Mouse (Mus musculus) embryonic fibroblast, embryonic 13.5 days (primary cell): ENCODE measurements at regions not wholly inside any gene's neighbourhood (a gene's known extent, or its start where the extent isn't known, plus 50 kb on each side); places are given as distances from the start of the nearest gene placed in this dataset.

Experiments used
- H3K27ac ChIP-seq: 2 replicates; pipeline ENCODE4 v1.5.1; 2012; ENCODE audit warnings: low read length, control low read depth, inconsistent platforms; ENCODE audit not compliant: insufficient read depth
- H3K4me1 ChIP-seq: 2 replicates; pipeline ENCODE4 v1.6.1; 2011; ENCODE audit warnings: low read length; ENCODE audit not compliant: control insufficient read depth, insufficient read depth
- H3K4me3 ChIP-seq: 2 replicates; pipeline ENCODE4 v1.5.1; 2011; ENCODE audit warnings: mild to moderate bottlenecking, control low read depth, low read length; ENCODE audit not compliant: insufficient read depth
- CTCF ChIP-seq: IDR thresholded peaks from 2 replicates; pipeline ENCODE4 v1.5.1; 2011; ENCODE audit warnings: mild to moderate bottlenecking, control low read depth, low read length, moderate library complexity, borderline replicate concordance; ENCODE audit not compliant: insufficient read depth
- POLR2A ChIP-seq: IDR thresholded peaks from 2 replicates; pipeline ENCODE4 v1.6.1; 2011; ENCODE audit warnings: low read depth, mild to moderate bottlenecking, control low read depth, low read length, moderate library complexity

GRCm38 (mm10) chr2:45236168-45236700 lies 119.0 kb upstream of the Zeb2 start:
- TF ChIP-seq POLR2A (no peak), CTCF (no peak)
- Histone ChIP-seq H3K27ac (no peak overlapping the region), H3K4me3 (no peak overlapping the region), H3K4me1 (no peaks in the 10 kb centered on the region)

DNA sequence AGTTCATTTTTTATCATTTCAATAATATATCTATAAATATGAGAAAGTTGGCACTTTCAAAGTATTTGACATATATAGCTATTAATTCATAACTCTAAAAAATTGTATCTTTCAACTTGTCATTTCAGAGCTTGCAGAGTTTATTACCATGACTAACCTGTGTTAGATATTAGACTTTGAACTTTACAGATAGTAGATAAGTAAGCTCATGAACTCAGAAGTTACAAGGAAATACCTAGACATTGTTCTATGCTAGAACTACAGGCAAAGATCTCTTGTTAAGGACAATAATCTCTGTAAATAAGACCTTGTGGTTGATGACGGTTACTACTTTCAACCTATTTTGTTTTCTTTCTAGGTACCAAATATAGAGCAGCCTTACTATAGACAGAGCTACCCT lies 117.0 kb upstream of the Zeb2 start:
- H3K4me1 ChIP-seq = no peaks in the 10 kb centered on the region
- H3K4me3 ChIP-seq = no peak overlapping the region
- H3K27ac ChIP-seq = no peak overlapping the region
- TF ChIP-seq CTCF (no peak), POLR2A (no peak)

- H3K4me1 ChIP-seq = no peaks in the 10 kb centered on the region
- H3K27ac ChIP-seq = no peak overlapping the region
- no peak overlapping the region for H3K4me3 ChIP-seq
- no peak for TF ChIP-seq CTCF
- no peak for TF ChIP-seq POLR2A
These were observed 113.4 kb upstream of the Zeb2 start for GRCm38 (mm10) chr2:45230351-45231209.

DNA sequence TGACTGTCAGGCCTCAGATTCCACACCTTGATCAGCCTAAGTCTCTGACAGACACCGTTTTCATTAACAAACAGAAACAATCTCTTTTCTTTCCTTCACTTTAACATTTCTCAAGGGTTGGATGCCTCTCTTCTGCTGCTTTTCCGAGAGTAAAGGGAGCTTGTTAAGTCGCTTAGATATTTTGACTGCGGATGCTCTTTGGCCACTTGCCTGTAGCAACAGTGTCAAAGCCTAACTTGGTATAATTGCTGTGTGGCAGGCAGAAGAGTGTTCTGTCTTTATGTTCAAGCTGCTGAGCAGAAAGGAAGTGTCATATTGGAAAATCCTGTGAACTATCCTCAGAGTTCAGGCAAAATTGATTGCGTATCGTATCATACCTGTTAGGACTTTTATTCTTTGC lies 112.3 kb upstream of the Zeb2 start:
- no peak for TF ChIP-seq POLR2A
- no peak for TF ChIP-seq CTCF
- Histone ChIP-seq H3K27ac (no peak overlapping the region), H3K4me3 (no peak overlapping the region), H3K4me1 (no peaks in the 10 kb centered on the region)

- no peak for TF ChIP-seq CTCF
- TF ChIP-seq POLR2A = no peak
- Histone ChIP-seq H3K4me3 (no peak overlapping the region), H3K27ac (no peak overlapping the region)
These were observed 110.2 kb upstream of the Zeb2 start for GRCm38 (mm10) chr2:45227276-45227944.

GRCm38 (mm10) chr2:45226045-45226370 lies 108.8 kb upstream of the Zeb2 start:
- Histone ChIP-seq H3K4me1 (no peaks in the 10 kb centered on the region), H3K4me3 (no peak overlapping the region), H3K27ac (no peak overlapping the region)
- TF ChIP-seq POLR2A = no peak
- no peak for TF ChIP-seq CTCF

More at GRCm38 (mm10) chr2:45227276-45227944, 110.2 kb upstream of the Zeb2 start:
- H3K4me1 ChIP-seq = no peaks in the 10 kb centered on the region

- TF ChIP-seq CTCF (no peak), POLR2A (no peak)
- no peaks in the 10 kb centered on the region for H3K4me1 ChIP-seq
- H3K27ac ChIP-seq = no peak overlapping the region
- H3K4me3 ChIP-seq = no peak overlapping the region
These were observed 108.3 kb upstream of the Zeb2 start for GRCm38 (mm10) chr2:45225364-45226044.

- no peak overlapping the region for H3K27ac ChIP-seq
- H3K4me1 ChIP-seq = no peaks in the 10 kb centered on the region
- TF ChIP-seq POLR2A (no peak), CTCF (no peak)
These were observed 105.0 kb upstream of the Zeb2 start for GRCm38 (mm10) chr2:45222213-45222612.

DNA sequence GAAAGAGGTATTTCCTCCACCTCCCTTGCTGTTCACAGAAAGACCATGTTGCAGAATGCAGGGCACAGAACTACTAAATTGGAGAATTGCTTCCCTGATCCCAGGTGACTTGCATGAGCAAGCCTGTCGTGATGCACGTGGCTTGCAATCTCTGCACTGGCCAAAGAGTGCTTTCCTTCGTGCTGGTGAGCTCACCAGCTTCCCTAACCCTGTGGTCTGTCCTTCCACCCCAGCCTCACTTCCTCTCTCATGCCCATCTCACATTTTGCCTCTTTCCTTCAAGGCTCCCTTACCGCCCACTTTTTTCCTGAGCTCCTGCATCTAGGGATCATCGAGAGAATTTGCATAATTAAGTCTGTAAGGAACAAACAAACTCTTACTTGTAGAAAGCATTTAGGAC lies 102.7 kb upstream of the Zeb2 start:
- Histone ChIP-seq H3K4me1 (no peaks in the 10 kb centered on the region), H3K4me3 (no peak overlapping the region), H3K27ac (no peak overlapping the region)
- TF ChIP-seq CTCF (no peak), POLR2A (no peak)

More at GRCm38 (mm10) chr2:45222213-45222612, 105.0 kb upstream of the Zeb2 start:
- no peak overlapping the region for H3K4me3 ChIP-seq
